Mouse (Mus musculus): ENCODE measurements around the gene Heatr1.

GRCm38 (mm10) chr13:12442008-12442587 lies 47.3 kb downstream of the Heatr1 start:
- TF ChIP-seq CTCF (IDR thresholded peaks at IDR 0.05; ENCODE audit: extremely low read depth, insufficient read depth, low read length) (no peak), POLR2A (IDR thresholded peaks at IDR 0.05; ENCODE audit: extremely low read depth, insufficient read depth, low read length) (no peak)
